Mouse (Mus musculus): ENCODE results near the gene Rapgef4.
"Not testable (repeated sequence)": the region's sequence is repeated elsewhere in the genome, so short reads cannot be mapped to it uniquely, and the experiment has no call there.

The Rapgef4 gene

DNA sequence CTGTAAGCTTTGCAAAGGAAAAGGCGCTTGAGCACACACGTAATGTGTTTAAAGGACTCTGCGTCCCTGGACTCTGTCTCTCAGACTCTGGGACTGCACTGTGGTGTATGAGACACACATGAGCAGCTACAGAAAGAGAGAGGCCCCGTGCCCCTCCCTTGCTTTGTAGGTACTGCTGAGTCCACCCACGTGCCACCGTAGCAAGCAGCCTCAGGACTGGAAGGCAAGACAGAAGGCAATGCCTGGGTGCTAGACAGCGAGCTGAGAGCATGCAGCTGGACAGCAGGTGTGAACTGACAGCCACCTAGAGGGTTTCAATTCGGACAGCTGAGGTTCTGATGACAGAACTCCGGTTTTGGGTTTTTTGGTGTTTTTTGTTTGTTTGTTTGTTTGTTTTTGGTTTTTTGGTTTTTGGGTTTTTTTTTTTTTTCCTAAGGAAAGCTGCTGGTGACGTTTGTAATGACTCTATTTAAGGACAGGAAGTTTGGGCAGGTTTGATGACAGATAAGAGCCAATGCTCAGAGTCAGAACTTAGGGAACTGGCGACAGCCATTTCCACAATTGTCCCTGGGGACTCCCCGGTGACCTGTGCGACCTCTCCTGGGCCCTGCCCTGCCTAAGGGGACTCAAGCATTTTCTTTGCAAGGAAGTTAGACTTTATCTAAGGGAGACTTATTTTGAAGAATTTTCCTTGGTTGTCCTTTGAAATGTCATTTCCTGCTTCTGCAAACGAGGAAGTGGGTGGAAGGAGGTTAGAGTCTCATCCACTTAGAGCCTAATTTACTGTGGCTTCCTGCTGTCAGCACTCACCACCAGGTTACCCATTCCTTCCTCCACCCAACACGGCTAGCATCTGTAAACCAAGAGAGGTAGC, 136.3 kb downstream of the Rapgef4 start:
- DNase-seq (ENCODE audit: low spot score in 2 of 2), result peak; percentile 20 to 33

DNA sequence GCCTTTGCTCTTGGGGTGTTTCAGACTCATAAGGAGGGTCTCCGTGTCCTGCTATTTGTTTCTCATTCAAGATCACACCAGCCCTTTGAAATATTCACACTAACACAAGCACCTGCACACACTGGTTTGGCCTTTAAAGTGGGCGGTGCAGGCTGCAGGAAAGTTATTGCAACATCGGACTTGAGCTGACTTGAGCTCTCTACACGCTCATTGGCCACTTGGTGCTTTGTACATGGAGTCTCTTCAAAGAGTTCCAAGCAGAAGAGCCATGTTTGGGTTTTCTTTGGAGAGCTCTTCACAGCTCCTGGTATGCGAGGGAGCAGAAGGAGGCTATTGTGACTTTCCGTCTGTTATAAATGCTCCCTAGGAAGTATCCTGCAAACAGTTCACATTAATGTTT, 139.2 kb downstream of the Rapgef4 start:
- no peak for DNase-seq (ENCODE audit: low spot score in 2 of 2)

DNA sequence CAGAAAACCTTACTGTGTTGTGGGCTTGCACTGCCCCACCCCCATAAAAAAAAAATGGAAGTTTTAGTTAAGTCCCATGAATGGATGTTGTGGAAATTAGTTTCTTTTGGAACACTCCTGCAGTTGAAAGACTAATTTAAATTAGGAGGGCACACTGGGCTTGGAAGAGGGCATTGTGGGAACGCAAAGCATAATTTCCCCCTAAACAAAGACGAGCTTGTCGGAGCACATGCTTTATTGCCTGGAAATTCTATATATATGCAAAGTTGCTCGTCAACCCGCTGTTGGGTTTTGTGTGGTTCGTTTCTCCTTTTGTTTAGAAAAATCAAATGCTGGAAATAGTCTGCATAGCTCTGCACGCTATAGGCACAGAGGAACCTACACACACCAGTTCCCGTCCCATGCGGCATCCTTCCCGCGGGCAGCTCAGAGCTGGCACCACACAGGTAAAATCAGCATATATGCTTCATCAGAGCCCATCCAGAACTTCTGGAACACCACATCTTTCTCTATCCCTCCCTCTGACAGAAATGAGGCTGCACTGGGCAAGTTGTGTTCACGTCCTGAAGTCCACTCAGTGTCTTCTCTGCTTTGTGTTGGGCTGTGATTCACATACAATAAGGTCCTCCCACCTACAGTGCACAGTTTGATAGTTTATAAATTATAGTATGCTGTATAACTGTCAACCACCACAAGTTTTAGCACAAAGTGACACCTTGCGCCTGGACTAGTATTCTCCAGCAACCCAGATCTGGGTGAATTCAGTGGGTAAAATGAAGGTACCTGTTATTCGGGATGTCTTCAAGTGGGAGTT, 141.6 kb downstream of the Rapgef4 start:
- no peak for DNase-seq (ENCODE audit: low spot score in 2 of 2)

DNA sequence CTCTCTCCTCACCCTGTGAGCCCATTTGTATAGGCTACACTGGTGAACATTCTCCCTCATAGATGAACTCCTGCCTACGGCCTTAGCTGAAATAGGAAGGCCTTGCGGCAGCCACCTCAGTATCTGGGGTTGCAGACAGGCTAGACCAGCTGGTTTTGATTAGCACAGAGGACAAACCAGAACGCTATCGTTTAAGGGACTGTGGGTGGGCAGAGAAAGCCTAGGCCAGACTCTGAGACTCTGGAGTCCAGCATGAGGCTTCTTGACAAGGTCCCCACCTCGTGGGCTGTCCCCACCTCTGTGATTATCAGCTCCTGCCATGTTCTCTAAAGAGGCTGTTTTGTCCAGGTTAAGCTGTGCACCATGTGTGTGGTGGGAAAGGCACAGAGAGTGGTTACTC, 142.8 kb downstream of the Rapgef4 start:
- no peak for DNase-seq (ENCODE audit: low spot score in 2 of 2)

DNA sequence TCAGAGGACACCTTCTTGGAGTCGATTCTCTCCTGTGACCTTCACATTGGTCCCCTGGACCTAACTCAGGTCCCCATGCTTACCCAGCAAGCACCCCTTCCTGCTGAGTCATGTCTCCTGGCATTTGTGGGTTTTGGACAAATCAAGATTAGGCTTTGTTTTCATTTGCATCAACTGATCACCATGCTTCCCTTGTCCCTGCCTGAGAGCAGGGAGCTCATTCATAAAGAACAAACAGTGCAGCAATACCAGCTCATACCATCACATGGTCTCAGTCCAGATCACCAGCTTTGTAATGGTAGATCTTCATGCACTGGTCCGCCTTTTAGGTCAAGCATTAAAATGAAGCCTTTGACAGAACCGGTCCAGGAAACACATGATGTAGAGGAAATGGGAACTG, 144.7 kb downstream of the Rapgef4 start:
- no peak for DNase-seq (ENCODE audit: low spot score in 2 of 2)

DNA sequence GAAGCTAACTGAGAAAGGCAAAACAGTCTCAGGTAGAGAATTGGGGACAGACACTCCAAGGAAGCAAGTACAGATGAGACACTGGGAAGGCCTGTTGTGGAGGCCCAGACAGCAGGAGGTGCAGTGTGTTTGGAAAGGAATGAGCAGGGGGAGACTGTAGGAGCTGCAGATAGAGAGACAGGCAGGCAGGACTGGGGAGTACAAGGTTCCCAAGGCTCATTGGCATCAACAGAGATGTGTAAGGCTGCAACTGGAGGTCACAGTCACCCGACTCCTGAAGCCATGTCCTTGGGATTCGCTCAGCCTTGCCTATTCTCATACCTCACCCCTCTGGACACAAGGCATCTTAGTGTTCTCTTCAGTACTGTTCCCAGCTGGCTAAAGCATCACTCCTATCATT, 145.4 kb downstream of the Rapgef4 start:
- no peak for DNase-seq (ENCODE audit: low spot score in 2 of 2)

DNA sequence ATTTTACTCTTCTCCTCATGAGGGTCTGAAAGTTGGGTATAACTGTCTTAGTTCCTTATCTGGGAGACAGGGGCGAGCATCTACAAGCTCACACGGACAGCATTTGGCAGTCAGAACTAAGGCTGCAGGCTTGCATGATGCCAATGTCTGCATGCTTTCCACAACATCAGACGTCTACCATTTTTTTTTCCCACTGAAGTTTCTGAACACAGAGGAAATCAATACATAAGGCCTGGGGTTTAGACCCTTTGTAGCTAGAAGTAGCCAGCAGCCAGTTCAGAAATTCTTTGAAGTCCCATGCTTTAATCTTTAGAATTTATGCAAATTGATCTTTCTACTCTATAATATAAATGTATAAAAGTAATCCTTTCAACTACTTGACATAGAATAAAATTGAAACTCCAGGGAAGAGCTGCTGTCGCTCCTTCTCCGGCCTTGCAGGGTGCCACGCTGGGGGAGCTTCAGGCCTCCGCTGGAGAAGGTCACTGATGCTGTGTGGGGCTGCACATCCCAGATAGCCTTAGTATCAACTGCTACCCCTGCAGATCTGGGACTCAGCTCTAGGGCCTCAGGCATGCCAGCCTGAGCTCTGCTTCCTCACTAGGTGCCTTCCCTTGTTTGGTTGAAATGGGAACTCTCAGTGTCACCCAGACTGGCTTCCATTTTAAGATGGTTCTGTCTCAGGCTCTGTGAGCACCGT, 148.7 kb downstream of the Rapgef4 start:
- DNase-seq (ENCODE audit: low spot score in 2 of 2), result no peak

DNA sequence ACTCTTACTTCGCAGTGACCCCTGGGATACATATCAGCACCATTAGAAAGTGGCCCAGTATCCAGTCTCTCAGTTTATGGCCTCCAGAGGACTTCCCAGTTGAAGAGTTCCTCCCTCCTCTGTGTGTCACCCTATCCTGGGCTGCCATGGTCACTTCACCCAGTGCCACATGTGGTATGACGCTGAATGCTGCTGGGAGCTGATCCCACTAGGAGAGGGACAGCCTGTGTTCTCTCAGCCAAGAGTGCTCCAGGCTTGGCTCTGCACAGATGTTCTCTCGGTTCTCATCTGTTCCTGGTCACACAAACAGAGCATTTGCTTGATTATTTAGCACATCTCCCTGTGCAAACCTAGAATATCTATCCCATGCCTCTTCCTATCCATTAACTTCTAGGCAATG, 151.2 kb downstream of the Rapgef4 start:
- DNase-seq (ENCODE audit: low spot score in 2 of 2), result no peak

DNA sequence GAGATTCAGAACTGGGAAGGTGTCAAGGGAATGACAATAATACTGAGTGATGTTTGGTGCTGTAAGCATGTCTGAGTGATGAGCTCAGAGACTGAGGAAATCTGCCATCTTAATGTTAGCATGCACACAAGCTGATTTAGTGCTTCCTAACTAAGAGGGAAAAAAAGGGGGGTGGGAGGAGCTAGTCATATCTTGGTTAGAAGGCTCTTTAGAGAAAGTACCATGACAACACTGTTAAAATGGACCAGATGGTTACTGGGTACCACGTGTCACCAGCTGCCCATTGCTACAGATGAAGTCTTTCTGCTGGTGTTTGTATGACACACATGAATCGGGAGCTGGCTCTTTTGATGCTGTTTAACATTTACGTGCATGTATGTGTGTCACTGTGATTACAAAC, 155.0 kb downstream of the Rapgef4 start:
- DNase-seq (ENCODE audit: low spot score in 2 of 2), result no peak

DNA sequence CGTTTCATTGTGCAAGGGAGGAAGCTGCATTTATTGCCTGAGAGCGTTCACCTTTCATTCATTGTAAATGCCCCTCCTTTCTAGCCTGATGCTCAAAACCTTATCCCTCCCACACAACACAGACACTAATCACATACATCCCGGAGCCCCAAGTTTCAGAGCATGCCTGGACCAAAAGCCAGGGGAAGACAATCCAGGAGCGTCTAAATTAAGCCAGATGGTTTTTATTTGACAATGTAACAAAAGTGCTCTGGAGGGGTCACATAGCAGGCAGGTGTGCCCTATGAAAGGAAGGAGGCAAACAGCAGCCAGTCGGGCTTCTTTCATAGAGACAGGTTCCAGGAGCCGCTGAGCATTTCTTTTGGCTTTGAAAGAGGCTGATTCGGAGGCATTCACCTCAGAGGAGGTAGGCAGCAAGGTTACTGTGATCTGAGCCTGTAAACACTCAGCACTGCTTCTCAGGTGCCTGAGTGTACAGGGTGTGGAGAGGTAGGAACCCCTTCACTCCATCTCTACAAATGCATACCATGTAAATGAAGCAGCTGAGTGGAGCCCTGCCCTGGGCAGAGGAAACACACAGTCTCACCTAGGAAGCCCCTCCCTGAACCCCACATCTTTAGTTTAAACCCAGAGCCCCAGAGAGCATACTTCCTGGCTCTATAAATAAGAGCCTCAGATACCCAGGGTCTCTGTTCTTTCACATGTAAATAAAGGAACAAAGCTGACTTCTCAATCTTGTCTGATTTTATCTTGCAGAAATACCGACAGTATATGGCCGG, 155.6 kb downstream of the Rapgef4 start:
- DNase-seq (ENCODE audit: low spot score in 2 of 2), result peak in 1 of 2 experiments; percentile 44

DNA sequence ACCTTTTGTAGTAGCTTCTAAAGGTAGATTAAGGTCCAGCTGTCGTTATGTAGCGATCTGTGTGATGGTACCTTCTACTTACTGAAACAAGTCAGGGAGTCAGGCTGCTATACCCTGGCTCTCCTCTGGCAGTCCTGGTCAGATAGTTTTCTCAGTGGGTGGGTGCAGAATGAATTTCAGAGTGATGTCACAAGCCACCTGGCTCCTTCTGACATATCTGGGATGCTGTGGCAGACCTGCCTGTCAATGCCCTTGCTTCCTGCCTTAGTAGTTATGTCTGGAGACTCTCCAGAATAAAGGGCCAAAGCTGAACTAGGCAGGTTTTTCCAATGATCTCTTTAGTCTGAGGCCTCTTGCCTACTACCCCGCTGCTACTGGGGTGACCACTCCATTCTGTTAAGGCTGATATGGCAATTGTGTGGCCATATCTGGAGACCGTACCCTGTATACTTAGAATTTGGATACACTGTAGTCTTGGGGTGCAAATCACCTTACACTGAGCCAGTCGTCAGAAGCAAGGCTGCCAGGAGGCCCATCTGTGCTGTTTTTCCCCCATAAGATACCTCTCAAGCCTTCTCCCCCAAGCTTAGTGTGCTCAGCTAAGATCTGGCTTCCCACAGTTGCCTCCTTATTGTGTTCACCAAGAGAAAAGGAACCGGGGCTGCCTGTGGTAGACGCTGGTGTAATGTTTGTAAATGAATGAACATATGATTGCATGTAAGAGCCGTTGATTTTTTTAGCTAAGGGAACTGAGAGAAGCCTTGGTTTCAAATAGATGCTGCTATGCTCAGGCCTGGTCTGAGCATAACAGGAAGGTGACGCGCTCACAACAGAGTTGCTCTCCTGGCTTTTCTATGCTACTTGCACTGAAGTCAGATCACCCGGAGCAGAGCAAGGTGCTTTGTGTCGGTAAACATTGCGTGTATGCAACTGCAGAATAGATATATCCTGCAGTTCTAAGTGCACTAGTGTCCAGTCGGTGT, 159.1 kb downstream of the Rapgef4 start:
- DNase-seq (ENCODE audit: low spot score in 2 of 2), result no peak

DNA sequence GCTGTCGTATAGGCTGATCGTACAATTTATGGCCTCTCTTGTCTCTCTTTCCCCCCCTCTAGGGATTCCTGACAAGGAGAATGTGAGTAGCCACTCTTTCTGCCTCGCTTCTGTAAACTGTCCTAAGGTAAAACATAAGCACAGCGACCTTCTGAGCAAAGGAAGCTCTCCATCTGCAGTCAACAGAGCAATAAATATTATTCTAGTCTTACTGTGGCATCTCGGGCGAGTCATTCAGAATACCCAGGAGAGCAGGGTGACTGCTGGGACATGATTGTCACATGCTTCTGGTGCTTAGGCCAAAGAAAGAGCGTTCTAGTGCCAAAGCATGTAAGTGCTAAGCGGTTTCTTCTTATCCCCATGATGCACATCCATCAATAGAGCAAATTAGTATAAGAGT, 160.1 kb downstream of the Rapgef4 start:
- no peak for DNase-seq (ENCODE audit: low spot score in 2 of 2)

DNA sequence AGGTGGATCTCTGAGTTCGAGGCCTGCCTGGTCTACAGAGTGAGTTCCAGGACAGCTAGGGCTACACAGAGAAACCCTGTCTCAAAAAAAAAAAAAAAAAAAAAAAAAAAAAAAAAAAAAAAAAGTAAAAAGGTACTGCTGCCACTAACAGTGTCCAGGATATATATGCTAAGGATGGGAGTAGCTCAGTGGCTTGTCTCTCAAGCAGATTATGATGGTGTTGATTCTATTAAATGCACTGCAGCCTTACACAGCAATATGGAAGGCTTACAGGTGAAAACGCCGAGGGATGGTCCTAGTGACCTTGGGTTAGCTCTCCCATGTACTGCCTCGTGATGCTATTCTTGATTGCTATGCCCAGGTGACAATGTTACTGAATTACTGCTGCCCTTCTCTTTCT, 160.7 kb downstream of the Rapgef4 start:
- DNase-seq (ENCODE audit: low spot score in 2 of 2), result not testable (repeated sequence)

DNA sequence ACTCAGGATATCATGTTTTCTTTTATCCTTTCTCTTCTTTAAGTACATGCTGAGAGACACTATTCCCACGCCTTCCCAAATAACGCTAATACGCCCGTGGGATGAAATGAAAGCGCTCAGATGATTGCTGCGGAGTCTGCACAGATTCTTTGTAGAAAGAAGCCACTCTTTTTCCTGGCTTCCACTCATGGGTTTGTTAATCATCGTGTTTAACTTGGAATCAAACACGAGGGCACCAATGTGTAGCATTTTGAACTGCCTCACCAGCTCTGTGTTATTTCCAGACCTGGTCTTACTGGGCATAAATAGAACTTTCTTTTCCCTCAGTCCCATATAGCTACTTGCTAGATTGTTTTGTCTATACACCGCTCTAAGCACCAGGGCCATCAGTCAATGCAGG, 162.4 kb downstream of the Rapgef4 start:
- DNase-seq (ENCODE audit: low spot score in 2 of 2), result no peak

DNA sequence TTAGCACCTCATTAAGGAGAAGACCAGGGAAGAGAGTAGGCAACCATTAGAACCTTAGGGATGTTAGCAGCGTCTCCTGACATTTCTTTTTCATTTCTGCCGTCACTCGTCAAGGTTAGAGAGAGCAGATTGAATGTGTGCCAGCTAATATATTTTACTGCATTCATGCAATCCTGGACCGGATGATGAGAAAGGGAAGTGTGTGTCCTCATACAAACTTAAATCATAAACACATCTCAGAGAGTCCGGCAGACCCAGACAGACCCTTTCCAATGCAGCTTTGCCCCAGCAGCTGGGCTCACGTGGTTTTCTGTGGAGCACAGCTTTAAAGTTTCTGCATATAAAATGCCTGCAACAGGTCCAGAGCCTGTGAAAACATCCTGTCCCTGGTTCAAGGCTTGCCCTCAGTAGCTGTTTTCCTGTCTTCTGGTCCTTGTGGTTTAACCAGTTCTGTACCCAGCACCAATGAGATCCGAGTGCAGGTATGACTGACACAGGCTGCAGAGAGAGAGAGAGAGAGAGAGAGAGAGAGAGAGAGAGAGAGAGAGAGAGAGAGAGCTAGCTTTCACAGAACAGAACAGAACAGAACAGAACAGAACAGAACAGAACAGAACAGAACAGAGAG, 163.6 kb downstream of the Rapgef4 start:
- DNase-seq (ENCODE audit: low spot score in 2 of 2), result peak; percentile 29 to 36

DNA sequence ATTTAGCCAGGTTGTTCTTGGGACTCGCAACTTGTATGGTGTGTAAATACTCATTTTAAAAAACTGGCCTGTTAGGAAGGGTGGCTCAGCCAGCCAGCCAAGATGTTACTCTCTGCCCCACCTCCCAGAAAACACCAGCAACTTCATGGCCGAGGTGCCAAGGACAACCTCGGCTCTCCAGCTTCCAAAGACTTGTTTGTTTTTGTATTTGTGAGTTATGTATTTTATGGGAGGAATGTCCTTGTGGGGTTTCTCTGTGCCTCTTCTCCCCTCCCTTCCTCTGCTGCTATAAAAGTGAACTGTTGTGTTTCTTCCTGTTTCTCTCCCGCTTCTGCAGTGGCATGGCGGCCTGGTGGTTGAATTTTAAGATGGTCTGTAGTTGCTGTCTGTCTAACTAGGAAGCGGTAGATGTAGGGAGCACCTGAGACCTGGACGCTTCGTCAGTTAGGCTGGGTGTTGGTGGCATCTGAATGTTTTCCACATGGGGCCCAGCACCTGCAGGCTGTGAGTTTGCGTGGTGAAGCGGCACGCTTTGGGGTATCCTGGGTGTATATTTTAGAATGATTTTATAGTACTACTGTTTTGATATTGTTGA, 164.3 kb downstream of the Rapgef4 start:
- peak; percentile 49 to 60 for DNase-seq (ENCODE audit: low spot score in 2 of 2)

DNA sequence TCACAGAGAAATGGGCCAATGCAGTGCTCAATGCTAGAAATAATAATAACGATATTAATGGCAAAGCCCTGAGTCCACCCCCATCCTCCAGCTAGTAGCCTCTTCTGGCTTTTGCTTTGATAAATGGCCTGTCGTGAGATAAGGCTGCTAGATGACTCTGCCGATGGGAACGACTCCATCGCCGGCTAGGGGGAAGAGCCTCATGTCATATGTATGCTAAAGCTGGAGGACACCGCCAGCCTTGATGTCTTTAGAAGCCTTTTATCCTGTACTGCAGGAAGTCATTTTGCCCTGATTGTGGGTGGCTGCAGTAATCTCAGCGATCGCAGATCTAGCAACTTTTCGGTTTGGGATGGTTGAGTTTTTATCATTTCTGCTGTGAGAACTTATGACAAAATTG, 165.0 kb downstream of the Rapgef4 start:
- peak; percentile 38 to 43 for DNase-seq (ENCODE audit: low spot score in 2 of 2)

DNA sequence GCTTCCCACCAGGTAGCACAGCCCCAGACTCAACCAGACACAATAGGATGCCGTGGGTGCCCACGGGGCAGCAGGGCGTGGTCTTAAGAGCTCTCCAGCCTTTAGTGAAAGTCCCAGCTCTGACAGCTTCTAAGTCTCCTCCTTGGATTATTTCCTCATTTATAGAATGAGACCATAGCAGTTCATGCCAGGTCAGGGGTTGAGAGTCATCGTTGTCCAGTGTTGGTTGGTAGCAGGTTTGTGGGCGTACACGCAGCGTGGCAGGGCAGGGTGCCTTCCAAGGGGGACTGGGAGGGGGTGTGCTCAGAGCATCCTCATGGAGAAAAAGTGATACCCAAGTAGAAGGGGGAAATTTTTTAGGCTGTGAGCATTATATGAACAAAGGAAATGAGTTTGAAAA, 166.2 kb downstream of the Rapgef4 start:
- DNase-seq (ENCODE audit: low spot score in 2 of 2), result no peak

DNA sequence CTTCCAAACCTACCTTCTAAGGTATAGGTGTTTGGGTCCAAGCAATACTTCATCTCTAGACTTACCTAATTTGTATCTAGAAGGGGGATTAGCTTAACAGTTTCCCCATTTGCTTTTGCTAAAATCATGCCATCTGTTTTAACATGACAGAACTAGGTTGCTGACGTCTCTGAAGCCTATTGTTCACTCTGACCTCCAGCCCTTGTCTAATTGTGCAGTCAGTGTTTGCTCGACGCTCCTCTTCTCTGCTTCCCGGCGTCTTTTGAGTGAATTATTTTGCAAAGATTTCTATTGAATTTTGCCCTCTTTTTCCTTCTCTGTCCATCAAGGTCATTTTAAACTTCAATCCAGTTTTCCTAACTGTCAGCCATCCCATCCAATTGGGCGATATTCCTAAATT, 166.7 kb downstream of the Rapgef4 start:
- no peak for DNase-seq (ENCODE audit: low spot score in 2 of 2)

DNA sequence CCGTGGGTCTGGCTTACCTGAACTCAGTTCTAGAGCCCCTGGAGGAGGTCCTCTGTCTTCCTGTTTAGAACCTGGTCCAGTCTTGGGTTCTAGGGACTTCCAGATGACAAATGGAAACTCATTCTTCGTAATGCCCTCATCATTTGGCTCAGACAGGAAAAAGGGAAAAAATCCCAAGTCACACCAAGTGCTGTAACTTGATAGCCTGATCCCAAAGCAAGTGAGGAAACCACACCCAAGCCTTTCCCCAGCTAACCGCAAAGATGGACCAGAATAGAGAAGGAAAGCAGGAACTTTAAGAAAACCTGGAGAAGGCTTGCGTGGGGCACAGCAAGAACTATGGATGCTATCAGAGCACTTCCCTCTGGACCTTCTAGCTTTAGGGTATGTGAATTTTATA, 167.6 kb downstream of the Rapgef4 start:
- no peak for DNase-seq (ENCODE audit: low spot score in 2 of 2)
